Mouse (Mus musculus) layer of hippocampus, postnatal 36 days (tissue): ENCODE data around the gene Tpcn2. TPM values are rescaled to one million over a fixed set of nuclear protein-coding genes. Genes with fewer than 3 reads are reported as not detected.

ENCODE experiments used
- DNase-seq, 2 experiments: peaks; one replicate each; pipeline ENCODE4 v3.0.0; 2022
- total RNA-seq, 2 experiments: library from RNA; stranded (reverse); gene quantifications; 2 replicates each; pipeline ENCODE4 v1.2.3; 2021

The Tpcn2 gene
- total RNA-seq, 2 experiments from 2014 or later: 6.1 to 8.5 TPM

- DNase-seq: no peak
These were observed 41.8 kb downstream of the Tpcn2 start for GRCm38 (mm10) chr7:145242028-145242427.

- DNase-seq: no peak
These were observed 42.9 kb downstream of the Tpcn2 start for GRCm38 (mm10) chr7:145240929-145241328.

GRCm38 (mm10) chr7:145239736-145240505, 43.9 kb downstream of the Tpcn2 start:
- DNase-seq: no peak

GRCm38 (mm10) chr7:145239145-145239544, 44.7 kb downstream of the Tpcn2 start:
- DNase-seq: no peak

- no peak for DNase-seq
These were observed 48.7 kb downstream of the Tpcn2 start for GRCm38 (mm10) chr7:145234841-145235790.

- DNase-seq: no peak
These were observed 52.2 kb downstream of the Tpcn2 start for GRCm38 (mm10) chr7:145231659-145232058.

GRCm38 (mm10) chr7:145226641-145227040, 57.2 kb downstream of the Tpcn2 start:
- DNase-seq: no peak

- DNase-seq: no peak
These were observed 58.2 kb downstream of the Tpcn2 start for GRCm38 (mm10) chr7:145225626-145226025.

GRCm38 (mm10) chr7:145221841-145222689, 61.7 kb downstream of the Tpcn2 start:
- no peak for DNase-seq

GRCm38 (mm10) chr7:145221346-145221745, 62.5 kb downstream of the Tpcn2 start:
- no peak for DNase-seq

- no peak for DNase-seq
These were observed 64.4 kb downstream of the Tpcn2 start for GRCm38 (mm10) chr7:145219420-145219831.

GRCm38 (mm10) chr7:145216591-145216990, 67.2 kb downstream of the Tpcn2 start:
- DNase-seq: no peak

- no peak for DNase-seq
These were observed 68.3 kb downstream of the Tpcn2 start for GRCm38 (mm10) chr7:145215476-145215875.

GRCm38 (mm10) chr7:145211680-145212659, 71.8 kb downstream of the Tpcn2 start:
- DNase-seq: no peak

GRCm38 (mm10) chr7:145210477-145211070, 73.2 kb downstream of the Tpcn2 start:
- DNase-seq: no peak

- no peak for DNase-seq
These were observed 75.8 kb downstream of the Tpcn2 start, which contains the start of gene 1810010D01Rik for GRCm38 (mm10) chr7:145208006-145208405. 1810010D01Rik (minus strand) TSS chr7:145208119.

GRCm38 (mm10) chr7:145206801-145207200, 77.0 kb downstream of the Tpcn2 start:
- no peak for DNase-seq

- peak; percentile 76 to 81 for DNase-seq
These were observed 77.7 kb downstream of the Tpcn2 start for GRCm38 (mm10) chr7:145206056-145206610.

GRCm38 (mm10) chr7:145205363-145205902, 78.4 kb downstream of the Tpcn2 start:
- DNase-seq: no peak

- no peak for DNase-seq
These were observed 84.1 kb downstream of the Tpcn2 start for GRCm38 (mm10) chr7:145199711-145200110.
